Mouse (Mus musculus): ENCODE measurements around the gene Acbd7. TPM values are rescaled to one million over a fixed set of nuclear protein-coding genes. Genes with fewer than 3 reads are reported as not detected.

The Acbd7 gene
- polyA plus RNA-seq, 1 experiment from 2014 or later, result not detected

DNA sequence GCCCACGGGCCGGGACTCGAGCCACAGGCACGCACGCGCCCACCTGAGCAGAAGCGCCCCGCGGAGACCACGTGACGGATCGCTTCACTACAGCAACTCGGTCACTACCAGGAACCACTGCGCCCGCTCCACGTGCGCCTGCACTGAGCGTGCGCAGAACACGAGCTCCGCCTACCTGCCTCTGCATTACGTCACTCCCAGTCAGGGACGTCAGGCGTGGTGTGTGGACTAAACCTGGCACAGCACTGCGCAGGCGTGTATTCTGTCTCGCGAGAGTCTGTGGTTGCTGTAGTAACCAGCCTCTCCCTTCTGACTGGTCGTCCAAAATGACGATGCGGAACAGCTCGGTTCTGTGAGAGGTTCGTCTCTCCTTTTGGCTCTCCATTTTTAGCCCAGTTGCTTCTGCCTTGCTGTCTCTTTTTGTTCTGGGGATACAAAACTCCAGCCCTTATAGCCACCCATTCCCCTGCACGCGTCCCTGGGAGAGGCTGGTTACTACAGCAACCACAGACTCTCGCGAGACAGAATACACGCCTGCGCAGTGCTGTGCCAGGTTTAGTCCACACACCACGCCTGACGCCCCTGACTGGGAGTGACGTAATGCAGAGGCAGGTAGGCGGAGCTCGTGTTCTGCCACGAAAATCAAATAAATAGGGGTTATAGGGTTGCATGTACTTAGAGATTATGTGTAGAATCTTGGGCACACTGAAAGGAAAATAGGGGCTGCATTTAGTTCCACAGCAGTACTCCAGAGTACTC is 3.3 kb upstream of the Acbd7 start, which contains the start of gene Rpp38:
Gene Rpp38 (minus strand): TSS at position 160 of the 759 bp plus-strand sequence.
- H3K9me3 ChIP-seq, result no peaks in the 10 kb centered on the region
- peak within 1 kb of the TSS; percentile 74 for H3K4me3 ChIP-seq
- peaks cover 14% of the 10 kb centered on the region for H3K27me3 ChIP-seq (ENCODE audit: insufficient read depth, poor library complexity, severe bottlenecking)
- H3K27ac ChIP-seq, result peak within 1 kb of the TSS; percentile 91
- peaks cover 22% of the 10 kb centered on the region for H3K36me3 ChIP-seq
- peaks cover 21% of the 10 kb centered on the region for H3K4me1 ChIP-seq (replicated peaks)
- under 1% methylated on average over 45 of the region's 45 CpGs for WGBS
- DNase-seq (ENCODE audit: low spot score), result peak; percentile 98

DNA sequence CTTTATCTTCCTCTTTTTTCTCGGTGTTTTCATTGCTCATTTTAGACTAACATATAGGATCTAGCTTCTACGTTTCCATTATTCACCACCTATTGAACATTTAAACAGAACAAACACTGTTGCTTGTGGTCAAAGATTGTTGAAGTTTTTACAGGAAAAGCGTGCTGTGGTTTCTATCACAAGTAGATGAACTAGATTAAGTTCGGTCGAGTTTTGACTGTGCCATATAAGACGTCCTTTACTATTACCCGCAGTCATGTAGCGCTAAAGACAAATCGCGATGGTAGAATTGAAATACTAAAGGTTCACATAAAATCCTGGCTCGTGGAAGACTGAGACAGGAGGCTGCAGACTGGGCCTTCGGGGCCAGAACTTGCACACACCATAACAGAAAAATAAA is 2.2 kb upstream of the Acbd7 start:
- no peak for DNase-seq (ENCODE audit: low spot score)
- Histone ChIP-seq H3K27me3 (ENCODE audit: insufficient read depth, poor library complexity, severe bottlenecking) (peaks cover 14% of the 10 kb centered on the region), H3K36me3 (peaks cover 11% of the 10 kb centered on the region), H3K4me1 (replicated peaks) (peaks cover 21% of the 10 kb centered on the region), H3K4me3 (no peak overlapping the region), H3K27ac (no peak overlapping the region), H3K9me3 (no peaks in the 10 kb centered on the region)
- 90% methylated on average over 12 of the region's 12 CpGs for WGBS

DNA sequence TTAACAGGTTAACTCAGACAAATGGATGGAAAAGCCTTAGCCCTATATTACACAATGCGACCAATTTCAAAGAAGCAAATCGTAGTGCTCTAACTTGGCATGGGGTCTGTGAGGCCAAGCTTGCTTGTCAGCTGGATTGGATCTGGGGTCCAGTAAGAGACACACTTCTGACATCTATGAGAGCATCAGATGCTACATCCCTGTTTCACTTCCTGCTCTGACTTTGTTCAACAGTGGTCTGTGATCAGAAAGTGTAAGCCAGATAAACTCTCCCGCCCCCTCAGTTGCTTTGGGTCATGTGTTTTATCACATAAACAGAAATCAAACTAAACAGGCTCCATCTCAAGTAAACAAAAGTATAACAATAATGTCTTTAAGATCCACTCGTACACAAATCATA is 12.5 kb downstream of the Acbd7 start:
- no peak for DNase-seq (ENCODE audit: low spot score)
- 81% methylated on average over 4 of the region's 4 CpGs for WGBS
- Histone ChIP-seq H3K27me3 (ENCODE audit: insufficient read depth, poor library complexity, severe bottlenecking) (no peaks in the 10 kb centered on the region), H3K36me3 (no peaks in the 10 kb centered on the region), H3K4me3 (no peak overlapping the region), H3K4me1 (replicated peaks) (no peaks in the 10 kb centered on the region), H3K27ac (no peak overlapping the region), H3K9me3 (0 out of 2 replicates have a peak, but pooled peaks cover 4% of the 10 kb centered on the region)

DNA sequence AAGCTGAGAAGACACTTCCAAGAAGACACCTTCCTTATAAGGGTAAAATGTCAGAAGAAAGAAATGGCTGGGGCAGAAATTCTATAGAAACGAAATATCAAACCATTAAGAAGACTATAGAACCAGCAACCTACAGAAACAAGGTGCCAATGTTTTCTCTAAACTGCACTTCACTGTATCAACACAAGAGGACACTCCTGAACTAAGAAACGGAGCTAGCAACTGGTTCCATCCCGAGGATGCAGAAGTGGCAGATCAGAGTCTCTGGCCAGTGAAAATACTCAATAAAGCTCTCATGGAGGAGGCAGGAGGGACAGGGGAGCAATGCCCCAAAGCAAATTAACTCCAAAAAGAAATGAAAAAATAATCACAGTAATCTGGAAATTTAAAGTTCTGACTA is 13.0 kb downstream of the Acbd7 start:
- Histone ChIP-seq H3K36me3 (no peaks in the 10 kb centered on the region), H3K27ac (no peak overlapping the region), H3K4me1 (replicated peaks) (no peaks in the 10 kb centered on the region), H3K9me3 (0 out of 2 replicates have a peak, but pooled peaks cover 4% of the 10 kb centered on the region), H3K27me3 (ENCODE audit: insufficient read depth, poor library complexity, severe bottlenecking) (no peaks in the 10 kb centered on the region), H3K4me3 (no peak overlapping the region)
- 26% methylated on average over 3 of the region's 3 CpGs for WGBS
- DNase-seq (ENCODE audit: low spot score), result no peak

DNA sequence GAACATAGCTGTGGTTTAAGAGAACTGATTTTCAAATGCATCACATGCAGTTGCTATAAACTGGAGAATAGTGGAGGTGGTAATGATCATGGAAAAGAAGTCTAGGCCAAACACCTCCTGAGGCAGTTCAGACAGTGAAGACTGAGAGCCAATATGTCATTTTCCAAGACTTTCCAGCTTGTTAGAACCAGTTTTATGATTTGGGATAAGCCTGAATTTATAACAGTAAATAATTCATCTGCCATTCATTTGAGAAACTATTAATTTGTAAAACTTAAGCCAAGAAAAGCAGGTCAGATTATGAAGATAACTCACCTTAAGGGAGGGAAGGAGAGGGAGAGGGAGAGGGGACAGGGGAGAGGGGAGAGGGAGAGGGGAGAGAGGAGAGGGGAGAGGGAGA is 17.2 kb downstream of the Acbd7 start:
- no peak overlapping the region for H3K4me3 ChIP-seq
- H3K27ac ChIP-seq, result no peak overlapping the region
- no peaks in the 10 kb centered on the region for H3K27me3 ChIP-seq (ENCODE audit: insufficient read depth, poor library complexity, severe bottlenecking)
- no peaks in the 10 kb centered on the region for H3K4me1 ChIP-seq (replicated peaks)
- no peaks in the 10 kb centered on the region for H3K36me3 ChIP-seq
- H3K9me3 ChIP-seq, result 0 out of 2 replicates have a peak, but pooled peaks cover 4% of the 10 kb centered on the region
- DNase-seq (ENCODE audit: low spot score), result no peak

DNA sequence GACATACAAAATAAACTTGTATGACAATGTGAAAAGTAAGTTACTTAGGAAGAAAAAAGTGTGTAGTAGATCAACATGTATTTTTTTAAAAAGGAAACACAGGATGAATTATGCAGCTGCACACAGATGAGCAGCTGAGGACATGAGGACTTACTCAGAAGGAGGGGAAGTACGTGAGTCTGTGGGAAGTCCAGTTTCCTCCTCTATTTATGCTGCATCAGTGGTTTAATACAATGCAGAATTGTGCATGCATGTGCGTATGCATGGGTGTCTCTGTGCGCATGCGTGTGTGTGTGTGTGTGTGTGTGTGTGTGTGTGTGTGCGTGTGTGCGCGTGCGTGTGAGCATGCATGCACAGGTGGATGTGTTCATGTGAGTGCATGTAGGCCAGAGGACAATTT is 19.8 kb downstream of the Acbd7 start:
- no peaks in the 10 kb centered on the region for H3K36me3 ChIP-seq
- H3K27me3 ChIP-seq (ENCODE audit: insufficient read depth, poor library complexity, severe bottlenecking), result no peaks in the 10 kb centered on the region
- no peaks in the 10 kb centered on the region for H3K4me1 ChIP-seq (replicated peaks)
- DNase-seq (ENCODE audit: low spot score), result no peak
- H3K4me3 ChIP-seq, result no peak overlapping the region
- H3K9me3 ChIP-seq, result 0 out of 2 replicates have a peak, but pooled peaks cover 4% of the 10 kb centered on the region
- H3K27ac ChIP-seq, result no peak overlapping the region
- 91% methylated on average over 8 of the region's 8 CpGs for WGBS

DNA sequence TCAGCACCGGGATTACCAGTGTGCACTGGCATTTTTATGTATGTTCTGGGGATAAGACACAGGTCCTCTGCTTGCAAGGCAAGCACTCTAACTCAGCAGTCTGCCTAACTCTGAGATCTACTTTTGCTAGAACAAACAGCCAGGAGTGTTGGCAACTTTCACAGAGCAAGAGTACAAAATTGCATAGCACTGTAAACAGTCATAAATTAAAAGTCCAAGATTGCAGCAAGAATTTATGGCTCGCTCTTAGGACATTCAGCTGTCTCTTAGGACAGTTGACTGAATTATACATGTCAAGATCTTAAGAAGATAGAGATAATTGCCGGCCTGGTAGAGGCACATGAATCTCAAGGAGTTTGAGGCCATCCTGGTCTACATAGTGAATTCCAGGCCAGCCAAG is 20.3 kb downstream of the Acbd7 start:
- DNase-seq (ENCODE audit: low spot score), result no peak
- H3K9me3 ChIP-seq, result 0 out of 2 replicates have a peak, but pooled peaks cover 4% of the 10 kb centered on the region
- H3K4me3 ChIP-seq, result no peak overlapping the region
- no peaks in the 10 kb centered on the region for H3K36me3 ChIP-seq
- H3K27me3 ChIP-seq (ENCODE audit: insufficient read depth, poor library complexity, severe bottlenecking), result no peaks in the 10 kb centered on the region
- no peaks in the 10 kb centered on the region for H3K4me1 ChIP-seq (replicated peaks)
- no peak overlapping the region for H3K27ac ChIP-seq
- 85% methylated on average over 3 of the region's 3 CpGs for WGBS

DNA sequence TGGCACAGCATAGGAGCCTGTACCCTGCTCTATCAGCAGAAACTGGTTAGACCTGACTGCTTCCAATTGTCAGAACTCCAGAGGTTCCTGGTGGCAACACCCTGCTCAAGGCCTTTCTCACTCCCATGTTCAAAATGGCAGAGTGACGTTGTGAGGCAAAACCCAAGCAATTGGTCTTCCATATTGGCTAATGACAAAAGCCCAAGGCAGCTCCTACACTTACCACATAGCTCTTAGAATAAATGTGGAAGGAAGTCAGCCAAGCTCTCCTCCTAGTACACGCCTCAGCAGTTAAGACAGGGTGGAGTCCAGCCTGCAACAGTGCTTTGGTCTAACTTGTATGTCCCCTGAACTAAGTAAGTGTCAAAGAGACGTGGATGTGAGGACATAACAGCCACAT is 21.9 kb downstream of the Acbd7 start:
- no peaks in the 10 kb centered on the region for H3K27me3 ChIP-seq (ENCODE audit: insufficient read depth, poor library complexity, severe bottlenecking)
- no peaks in the 10 kb centered on the region for H3K36me3 ChIP-seq
- no peaks in the 10 kb centered on the region for H3K9me3 ChIP-seq
- no peak for DNase-seq (ENCODE audit: low spot score)
- H3K27ac ChIP-seq, result no peak overlapping the region
- no peaks in the 10 kb centered on the region for H3K4me1 ChIP-seq (replicated peaks)
- H3K4me3 ChIP-seq, result no peak overlapping the region
- 87% methylated on average over 3 of the region's 3 CpGs for WGBS

DNA sequence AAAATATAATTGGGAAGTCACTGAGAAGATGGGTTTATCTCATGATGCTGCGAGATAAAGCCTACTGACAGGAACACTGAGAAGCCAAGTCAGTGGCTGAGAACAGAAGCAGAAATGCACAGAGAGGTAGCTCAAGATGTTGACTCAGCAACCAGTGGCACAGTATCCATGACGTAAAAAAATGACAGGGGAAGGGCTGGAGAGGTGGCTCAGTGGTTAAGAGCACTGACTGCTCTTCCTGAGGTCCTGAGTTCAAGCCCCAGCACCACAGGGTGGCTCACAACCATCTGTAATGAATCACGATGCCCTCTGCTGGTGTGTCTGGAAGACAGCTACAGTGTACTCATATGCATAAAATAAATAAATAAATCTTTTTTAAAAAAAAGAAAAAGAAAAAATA is 25.1 kb downstream of the Acbd7 start:
- no peaks in the 10 kb centered on the region for H3K4me1 ChIP-seq (replicated peaks)
- WGBS, result 85% methylated on average over 3 of the region's 3 CpGs
- H3K27ac ChIP-seq, result no peak overlapping the region
- no peak for DNase-seq (ENCODE audit: low spot score)
- H3K36me3 ChIP-seq, result no peaks in the 10 kb centered on the region
- H3K9me3 ChIP-seq, result no peaks in the 10 kb centered on the region
- H3K27me3 ChIP-seq (ENCODE audit: insufficient read depth, poor library complexity, severe bottlenecking), result no peaks in the 10 kb centered on the region
- no peak overlapping the region for H3K4me3 ChIP-seq

DNA sequence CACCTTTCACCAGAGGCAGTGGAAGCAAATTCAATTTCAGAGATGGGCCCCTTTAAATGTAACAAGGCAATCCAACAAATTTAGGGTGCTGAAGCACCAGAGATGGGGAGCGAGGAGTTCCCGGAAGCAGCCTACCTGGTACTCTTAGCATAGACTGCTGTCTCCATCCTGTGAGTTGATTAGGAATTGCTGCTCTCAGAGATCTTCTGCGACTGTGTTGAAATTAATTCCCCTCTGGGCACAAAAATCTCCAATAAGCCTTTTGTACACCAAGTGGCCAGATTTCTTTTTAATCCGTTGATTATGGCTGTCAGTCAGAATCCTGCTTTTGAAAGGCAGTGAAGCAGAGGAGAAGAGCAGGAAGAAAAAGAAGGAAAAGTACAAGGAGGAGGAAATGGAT is 29.2 kb downstream of the Acbd7 start:
- Histone ChIP-seq H3K9me3 (no peaks in the 10 kb centered on the region), H3K36me3 (no peaks in the 10 kb centered on the region), H3K4me3 (no peak overlapping the region), H3K4me1 (replicated peaks) (no peaks in the 10 kb centered on the region), H3K27me3 (ENCODE audit: insufficient read depth, poor library complexity, severe bottlenecking) (no peaks in the 10 kb centered on the region), H3K27ac (no peak overlapping the region)
- no peak for DNase-seq (ENCODE audit: low spot score)
- 79% methylated on average over 4 of the region's 4 CpGs for WGBS

DNA sequence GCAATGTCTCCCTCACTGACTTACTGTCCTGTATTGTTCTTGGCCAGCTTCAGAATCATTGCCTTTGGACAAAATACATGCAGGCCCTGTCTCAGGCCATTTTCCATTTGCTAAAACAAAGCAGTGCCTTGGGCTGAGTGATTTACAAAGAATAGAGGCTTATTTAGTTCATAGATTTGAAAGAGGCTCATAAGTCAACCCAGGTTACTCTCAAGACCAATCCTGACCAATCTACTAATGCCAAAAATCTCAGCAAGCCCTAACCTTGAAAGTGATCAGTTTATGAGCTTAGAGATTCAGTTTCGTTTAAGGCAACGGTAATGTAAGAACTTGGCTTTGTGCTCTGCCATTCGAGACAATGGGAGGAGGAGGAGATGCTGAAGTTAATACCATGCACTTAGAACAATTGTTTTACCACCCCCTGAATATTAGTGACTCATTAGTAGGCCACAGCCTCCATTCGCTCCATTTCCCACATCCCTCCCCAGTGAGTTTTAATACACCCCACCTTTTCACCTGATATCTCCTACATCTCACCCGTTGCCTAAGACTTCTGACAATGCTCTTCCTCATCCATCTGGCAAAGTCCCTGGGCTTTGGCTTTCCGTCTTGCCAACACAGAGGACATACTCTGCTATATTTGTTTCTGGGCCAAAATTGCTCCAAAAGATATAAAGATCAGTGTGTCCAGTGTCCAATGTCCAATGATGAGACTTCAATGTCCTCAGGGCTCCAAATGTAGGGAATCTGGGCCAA is 51.3 kb downstream of the Acbd7 start:
- H3K4me1 ChIP-seq (replicated peaks), result no peaks in the 10 kb centered on the region
- H3K4me3 ChIP-seq, result no peak overlapping the region
- H3K27ac ChIP-seq, result no peak overlapping the region
- whole genome bisulfite sequencing, result 91% methylated on average over 6 of the region's 6 CpGs
- no peaks in the 10 kb centered on the region for H3K27me3 ChIP-seq (ENCODE audit: insufficient read depth, poor library complexity, severe bottlenecking)
- no peaks in the 10 kb centered on the region for H3K9me3 ChIP-seq
- no peak for DNase-seq (ENCODE audit: low spot score)
- H3K36me3 ChIP-seq, result no peaks in the 10 kb centered on the region

Measured in hindbrain, embryonic 10.5 days (tissue).